Mouse (Mus musculus) liver, postnatal 0 days (tissue): ENCODE results near the gene Jph2.

ENCODE experiments used
- CTCF ChIP-seq: sonication (generic); IDR thresholded peaks from 2 replicates; pipeline ENCODE4 v1.5.1; 2016; ENCODE audit warnings: antibody characterized with exemption, low read depth
- EP300 ChIP-seq: IDR thresholded peaks from 2 replicates; pipeline ENCODE4 v1.6.1; 2016; ENCODE audit warnings: antibody characterized with exemption, low read depth, mild to moderate bottlenecking

DNA sequence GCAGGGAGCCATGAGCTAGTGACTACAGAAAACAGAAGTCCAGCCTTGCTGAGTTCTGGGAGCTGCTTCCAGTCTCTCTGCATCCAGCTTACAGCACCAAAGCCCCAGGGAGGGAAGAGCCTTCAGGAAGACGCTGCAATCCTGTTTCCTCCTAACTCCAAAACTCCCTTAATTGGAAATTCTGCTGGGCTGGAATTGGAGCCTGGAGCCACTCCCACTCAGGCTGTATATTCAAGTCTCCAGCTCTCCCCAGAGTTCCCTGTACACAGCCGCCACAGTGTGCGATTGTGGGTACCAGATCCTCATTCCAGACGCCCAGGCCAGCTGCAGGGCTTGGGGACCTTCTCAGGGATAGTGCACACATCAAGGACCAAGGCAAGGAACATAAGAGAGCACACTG is 27.6 kb downstream of the Jph2 start:
- TF ChIP-seq CTCF (no peak), EP300 (no peak)
